24 mouse cellular contexts compared by ENCODE assay signal in genomic region chr16:74395678-74396077, GRCm38 (mm10). TPM values are rescaled to one million over a fixed set of nuclear protein-coding genes. Genes with fewer than 3 reads are reported as not detected.
DNase-seq lines count a peak whose midpoint lies in the region; ATAC-seq and TF ChIP-seq lines count a peak whose summit lies in the region.
"Had no signal": no experiment of that assay in that cellular context is flagged by ENCODE, and none has a peak within 500 bp of the region (broad histone marks: within the 10 kb centered on the region; RNA-seq: fewer than 3 reads in every experiment).

No protein-coding gene starts in this region.

- 84% methylated on average over 2 of the region's 2 CpGs for WGBS in embryonic facial prominence, embryonic 14.5 days
- WGBS in embryonic facial prominence, embryonic 10.5 days: 92% methylated on average over 2 of the region's 2 CpGs
- 86% methylated on average over 2 of the region's 2 CpGs for WGBS in hindbrain, embryonic 16.5 days
- 78% methylated on average over 2 of the region's 2 CpGs for WGBS in hindbrain, embryonic 13.5 days
- 70% methylated on average over 2 of the region's 2 CpGs for WGBS in neural tube, embryonic 13.5 days
- WGBS in cerebellum, adult 2 months: 90% methylated on average over 2 of the region's 2 CpGs

- DNase-seq in embryonic facial prominence, embryonic 14.5 days (ENCODE audit: low spot score): peak; percentile 24
- DNase-seq in embryonic facial prominence, embryonic 10.5 days (ENCODE audit: low spot score): no peak
- DNase-seq in 416B (ENCODE audit: low read depth): peak; percentile 17
- no peak for DNase-seq in layer of hippocampus, postnatal 14 days (ENCODE audit: low spot score in 2 of 2)
- DNase-seq in cerebellum, adult 2 months: no peak
- DNase-seq: adrenal gland, adult 8-10 months; adrenal gland, postnatal 14 days; adrenal gland, postnatal 36 days; cerebellum, adult 11 months; cerebellum, adult 18-20 months; cerebellum, adult 9-10 months; cerebellum, postnatal 10 days; cerebellum, postnatal 25 days; forebrain, postnatal 0 days had no signal

- ATAC-seq in embryonic facial prominence, embryonic 14.5 days (ENCODE audit: low read depth): peak; percentile 62; the same call in 1 of the 2 replicates
- no peak for ATAC-seq in hindbrain, embryonic 16.5 days
- ATAC-seq in hindbrain, embryonic 13.5 days (ENCODE audit: low FRiP score): no peak
- no peak for ATAC-seq in neural tube, embryonic 13.5 days (ENCODE audit: low read depth)
- ATAC-seq: activated CD4-positive, CD25-positive, alpha-beta regulatory T cell, adult 4 months; forebrain, embryonic 13.5 days; forebrain, embryonic 15.5 days; forebrain, postnatal 0 days; Patski had no signal

- no peak for TF ChIP-seq POLR2A in cerebellum, adult 2 months (IDR thresholded peaks at IDR 0.05; ENCODE audit: borderline replicate concordance, insufficient read depth, low read length)

- no peaks in the 10 kb centered on the region for H3K36me3 ChIP-seq in embryonic facial prominence, embryonic 14.5 days (ENCODE audit: control insufficient read depth, insufficient read depth, low read length)
- H3K36me3 ChIP-seq in embryonic facial prominence, embryonic 10.5 days (replicated peaks): no peaks in the 10 kb centered on the region
- no peaks in the 10 kb centered on the region for H3K36me3 ChIP-seq in hindbrain, embryonic 16.5 days (ENCODE audit: control insufficient read depth, insufficient read depth, low read length)
- no peaks in the 10 kb centered on the region for H3K36me3 ChIP-seq in hindbrain, embryonic 13.5 days
- H3K36me3 ChIP-seq in neural tube, embryonic 13.5 days: no peaks in the 10 kb centered on the region
- H3K36me3 ChIP-seq: forebrain, embryonic 15.5 days; G1E had no signal

- H3K9ac ChIP-seq in embryonic facial prominence, embryonic 14.5 days (ENCODE audit: low read depth, low read length): no peak overlapping the region
- H3K9ac ChIP-seq in hindbrain, embryonic 16.5 days (ENCODE audit: low read depth, low read length): no peak overlapping the region
- H3K9ac ChIP-seq in hindbrain, embryonic 13.5 days: no peak overlapping the region
- H3K9ac ChIP-seq in neural tube, embryonic 13.5 days: no peak overlapping the region
- H3K9ac ChIP-seq: embryonic facial prominence, embryonic 13.5 days; forebrain, embryonic 13.5 days; forebrain, embryonic 15.5 days; forebrain, postnatal 0 days had no signal

- no peak overlapping the region for H3K4me3 ChIP-seq in embryonic facial prominence, embryonic 14.5 days (ENCODE audit: low read depth, low read length)
- H3K4me3 ChIP-seq in embryonic facial prominence, embryonic 10.5 days: no peak overlapping the region
- no peak overlapping the region for H3K4me3 ChIP-seq in hindbrain, embryonic 16.5 days (ENCODE audit: low read length)
- H3K4me3 ChIP-seq in hindbrain, embryonic 13.5 days: no peak overlapping the region
- no peak overlapping the region for H3K4me3 ChIP-seq in neural tube, embryonic 13.5 days
- no peak overlapping the region for H3K4me3 ChIP-seq in cerebellum, adult 2 months (replicated peaks; ENCODE audit: insufficient read depth, low read depth, low read length)
- H3K4me3 ChIP-seq: embryonic facial prominence, embryonic 13.5 days; forebrain, embryonic 13.5 days; forebrain, embryonic 15.5 days had no signal

- H3K27ac ChIP-seq in embryonic facial prominence, embryonic 14.5 days (replicated peaks; ENCODE audit: low read depth, low read length): no peak overlapping the region
- no peak overlapping the region for H3K27ac ChIP-seq in embryonic facial prominence, embryonic 10.5 days (replicated peaks)
- H3K27ac ChIP-seq in hindbrain, embryonic 16.5 days (ENCODE audit: low read depth, low read length): no peak overlapping the region
- no peak overlapping the region for H3K27ac ChIP-seq in hindbrain, embryonic 13.5 days
- 0 out of 2 replicates have a peak overlapping the region, but pooled peaks have one; percentile 49 for H3K27ac ChIP-seq in neural tube, embryonic 13.5 days (replicated peaks)
- no peak overlapping the region for H3K27ac ChIP-seq in cerebellum, adult 2 months (ENCODE audit: insufficient read depth, low read length)
- H3K27ac ChIP-seq: embryonic facial prominence, embryonic 13.5 days; forebrain, embryonic 13.5 days; forebrain, embryonic 15.5 days had no signal

- no peaks in the 10 kb centered on the region for H3K4me1 ChIP-seq in embryonic facial prominence, embryonic 14.5 days (ENCODE audit: control insufficient read depth, insufficient read depth, low read length)
- no peaks in the 10 kb centered on the region for H3K4me1 ChIP-seq in embryonic facial prominence, embryonic 10.5 days
- peaks cover 4% of the 10 kb centered on the region; the same call in 1 of the 2 replicates for H3K4me1 ChIP-seq in hindbrain, embryonic 16.5 days (ENCODE audit: control insufficient read depth, insufficient read depth, low read depth, low read length)
- H3K4me1 ChIP-seq in hindbrain, embryonic 13.5 days (replicated peaks): peaks cover 23% of the 10 kb centered on the region
- H3K4me1 ChIP-seq in neural tube, embryonic 13.5 days (replicated peaks): peaks cover 42% of the 10 kb centered on the region
- no peaks in the 10 kb centered on the region for H3K4me1 ChIP-seq in cerebellum, adult 2 months (ENCODE audit: control insufficient read depth, insufficient read depth, low read length)
- H3K4me1 ChIP-seq: embryonic facial prominence, embryonic 13.5 days had no signal

- no peak overlapping the region for H3K4me2 ChIP-seq in embryonic facial prominence, embryonic 14.5 days (ENCODE audit: low read depth, low read length)
- peak overlapping the region; percentile 33; the same call in 1 of the 2 replicates for H3K4me2 ChIP-seq in hindbrain, embryonic 16.5 days (ENCODE audit: low read length)
- no peak overlapping the region for H3K4me2 ChIP-seq in hindbrain, embryonic 13.5 days
- peak overlapping the region; percentile 34 for H3K4me2 ChIP-seq in neural tube, embryonic 13.5 days
- H3K4me2 ChIP-seq: embryonic facial prominence, embryonic 13.5 days; forebrain, embryonic 15.5 days had no signal

- TF ChIP-seq CTCF in cerebellum, adult 2 months (IDR thresholded peaks at IDR 0.05; ENCODE audit: borderline replicate concordance, insufficient read depth, low read depth, low read length): no peak

- H3K27me3 ChIP-seq in embryonic facial prominence, embryonic 14.5 days (replicated peaks; ENCODE audit: control insufficient read depth, insufficient read depth, low read length): no peaks in the 10 kb centered on the region
- 0 out of 2 replicates have a peak, but pooled peaks cover 2% of the 10 kb centered on the region for H3K27me3 ChIP-seq in embryonic facial prominence, embryonic 10.5 days (replicated peaks; ENCODE audit: low read depth, poor library complexity, severe bottlenecking)
- no peaks in the 10 kb centered on the region for H3K27me3 ChIP-seq in hindbrain, embryonic 16.5 days (replicated peaks; ENCODE audit: control insufficient read depth, insufficient read depth, low read length)
- H3K27me3 ChIP-seq in hindbrain, embryonic 13.5 days: no peaks in the 10 kb centered on the region
- H3K27me3 ChIP-seq in neural tube, embryonic 13.5 days: no peaks in the 10 kb centered on the region
- H3K27me3 ChIP-seq in cerebellum, adult 2 months (ENCODE audit: control insufficient read depth, insufficient read depth, low read length): no peaks in the 10 kb centered on the region
- H3K27me3 ChIP-seq: CH12.LX; embryonic facial prominence, embryonic 13.5 days; forebrain, embryonic 13.5 days; forebrain, embryonic 15.5 days; Patski had no signal

- H3K9me3 ChIP-seq in embryonic facial prominence, embryonic 14.5 days (ENCODE audit: control insufficient read depth, low read length): 0 out of 2 replicates have a peak, but pooled peaks cover 4% of the 10 kb centered on the region
- H3K9me3 ChIP-seq in embryonic facial prominence, embryonic 10.5 days: no peaks in the 10 kb centered on the region
- no peaks in the 10 kb centered on the region for H3K9me3 ChIP-seq in hindbrain, embryonic 16.5 days (ENCODE audit: control insufficient read depth, low read length)
- H3K9me3 ChIP-seq in hindbrain, embryonic 13.5 days: no peaks in the 10 kb centered on the region
- no peaks in the 10 kb centered on the region for H3K9me3 ChIP-seq in neural tube, embryonic 13.5 days
- H3K9me3 ChIP-seq: embryonic facial prominence, embryonic 13.5 days; forebrain, embryonic 13.5 days; forebrain, embryonic 15.5 days; G1E had no signal

RNA-seq across cellular contexts. Expression of gene Robo2, which starts 15.9 kb away (rescaled TPM):
- 56.8 and 69.3 TPM in 2 replicates for polyA plus RNA-seq in embryonic facial prominence, embryonic 14.5 days (2014; fragmentation: Nextera tagmentation; extraction: Ambion mirVana)
- polyA plus RNA-seq in embryonic facial prominence, embryonic 10.5 days (2016; fragmentation: Nextera tagmentation; extraction: Ambion mirVana): 22.2 and 25.8 TPM in 2 replicates
- polyA plus RNA-seq in hindbrain, embryonic 16.5 days (2015; fragmentation: Nextera tagmentation; extraction: Ambion mirVana): 67.5 and 77.5 TPM in 2 replicates
- polyA plus RNA-seq in hindbrain, embryonic 13.5 days (2015; fragmentation: Nextera tagmentation; extraction: Ambion mirVana): 101 and 106 TPM in 2 replicates
- 83.9 and 90.4 TPM in 2 replicates for polyA plus RNA-seq in neural tube, embryonic 13.5 days (2015; fragmentation: Nextera tagmentation; extraction: Ambion mirVana)
- total RNA-seq in layer of hippocampus, postnatal 14 days (2021): 100 to 1,000 TPM; 127 to 130 TPM
- polyA plus RNA-seq in cerebellum, adult 2 months (2012; rRNA removed): 18.7 and 20.1 TPM in 2 replicates
- total RNA-seq: CH12.LX had no signal
- polyA plus RNA-seq: G1E had no signal

Comparison
In these comparisons a context has a peak if more than half of its experiments do, and no peak if none do; other contexts are left out.
1. DNase-seq: peak in embryonic facial prominence, embryonic 14.5 days (single experiment) and 416B (single experiment); none in embryonic facial prominence, embryonic 10.5 days (single experiment), layer of hippocampus, postnatal 14 days (0 of 2) and cerebellum, adult 2 months (0 of 2).
2. H3K4me2 ChIP-seq: peak in hindbrain, embryonic 16.5 days (single experiment) and neural tube, embryonic 13.5 days (single experiment); none in embryonic facial prominence, embryonic 14.5 days (single experiment) and hindbrain, embryonic 13.5 days (single experiment).